Mouse (Mus musculus): Measurements from ENCODE around the gene Grm7. TPM values are rescaled to one million over a fixed set of nuclear protein-coding genes. Genes with fewer than 3 reads are reported as not detected.

Gene Grm7
- polyA plus RNA-seq, 1 experiment = 44.0 TPM

- H3K4me3 ChIP-seq (ENCODE audit: insufficient read depth, low read length) = no peak overlapping the region
- no peak overlapping the region for H3K27ac ChIP-seq (ENCODE audit: insufficient read depth, low read length)
- H3K4me1 ChIP-seq (ENCODE audit: control insufficient read depth, insufficient read depth, low read length) = no peaks in the 10 kb centered on the region
- TF ChIP-seq POLR2A (IDR thresholded peaks at IDR 0.05; ENCODE audit: extremely low read depth, insufficient read depth, low read length) (no peak), CTCF (IDR thresholded peaks at IDR 0.05; ENCODE audit: extremely low read depth, insufficient read depth, low read length) (no peak)
Measured at GRCm38 (mm10) chr6:111060004-111060403, 414.6 kb downstream of the Grm7 start.

GRCm38 (mm10) chr6:111084569-111084968 is 439.2 kb downstream of the Grm7 start:
- no peaks in the 10 kb centered on the region for H3K4me1 ChIP-seq (ENCODE audit: control insufficient read depth, insufficient read depth, low read length)
- no peak overlapping the region for H3K4me3 ChIP-seq (ENCODE audit: insufficient read depth, low read length)
- TF ChIP-seq POLR2A (IDR thresholded peaks at IDR 0.05; ENCODE audit: extremely low read depth, insufficient read depth, low read length) = no peak
- TF ChIP-seq CTCF (IDR thresholded peaks at IDR 0.05; ENCODE audit: extremely low read depth, insufficient read depth, low read length) = no peak
- no peak overlapping the region for H3K27ac ChIP-seq (ENCODE audit: insufficient read depth, low read length)

GRCm38 (mm10) chr6:111094818-111095217 is 449.4 kb downstream of the Grm7 start:
- TF ChIP-seq CTCF (IDR thresholded peaks at IDR 0.05; ENCODE audit: extremely low read depth, insufficient read depth, low read length) (no peak), POLR2A (IDR thresholded peaks at IDR 0.05; ENCODE audit: extremely low read depth, insufficient read depth, low read length) (no peak)
- Histone ChIP-seq H3K4me3 (ENCODE audit: insufficient read depth, low read length) (no peak overlapping the region), H3K27ac (ENCODE audit: insufficient read depth, low read length) (no peak overlapping the region), H3K4me1 (ENCODE audit: control insufficient read depth, insufficient read depth, low read length) (no peaks in the 10 kb centered on the region; the same call in 1 of the 2 replicates)

DNA sequence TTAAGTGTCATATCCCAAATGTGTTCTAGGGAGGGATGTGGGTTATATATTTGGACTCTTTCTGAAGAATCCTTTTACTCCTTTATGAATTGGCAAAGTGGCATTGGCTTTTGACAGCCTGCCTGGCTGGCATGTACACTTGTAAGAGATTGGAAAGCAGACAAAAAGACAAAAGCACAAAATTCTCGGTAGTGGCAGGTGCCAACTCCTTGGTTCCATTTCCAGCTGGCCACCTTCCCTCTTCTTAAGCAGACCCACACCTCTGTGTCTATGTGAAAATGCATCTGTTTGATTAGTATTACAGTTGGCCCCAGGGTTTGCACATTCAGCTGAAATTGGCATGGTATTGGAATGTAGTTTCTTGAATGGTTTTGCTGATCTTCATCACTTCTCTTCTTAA is 460.1 kb downstream of the Grm7 start:
- Histone ChIP-seq H3K4me1 (ENCODE audit: control insufficient read depth, insufficient read depth, low read length) (no peaks in the 10 kb centered on the region), H3K27ac (ENCODE audit: insufficient read depth, low read length) (no peak overlapping the region), H3K4me3 (ENCODE audit: insufficient read depth, low read length) (no peak overlapping the region)
- TF ChIP-seq CTCF (IDR thresholded peaks at IDR 0.05; ENCODE audit: extremely low read depth, insufficient read depth, low read length) = no peak
- TF ChIP-seq POLR2A (IDR thresholded peaks at IDR 0.05; ENCODE audit: extremely low read depth, insufficient read depth, low read length) = no peak

- H3K4me1 ChIP-seq (ENCODE audit: control insufficient read depth, insufficient read depth, low read length) = no peaks in the 10 kb centered on the region
- no peak overlapping the region for H3K4me3 ChIP-seq (ENCODE audit: insufficient read depth, low read length)
- H3K27ac ChIP-seq (ENCODE audit: insufficient read depth, low read length) = no peak overlapping the region
- TF ChIP-seq CTCF (IDR thresholded peaks at IDR 0.05; ENCODE audit: extremely low read depth, insufficient read depth, low read length) (no peak), POLR2A (IDR thresholded peaks at IDR 0.05; ENCODE audit: extremely low read depth, insufficient read depth, low read length) (no peak)
Measured at GRCm38 (mm10) chr6:111161037-111161436, 515.7 kb downstream of the Grm7 start.

DNA sequence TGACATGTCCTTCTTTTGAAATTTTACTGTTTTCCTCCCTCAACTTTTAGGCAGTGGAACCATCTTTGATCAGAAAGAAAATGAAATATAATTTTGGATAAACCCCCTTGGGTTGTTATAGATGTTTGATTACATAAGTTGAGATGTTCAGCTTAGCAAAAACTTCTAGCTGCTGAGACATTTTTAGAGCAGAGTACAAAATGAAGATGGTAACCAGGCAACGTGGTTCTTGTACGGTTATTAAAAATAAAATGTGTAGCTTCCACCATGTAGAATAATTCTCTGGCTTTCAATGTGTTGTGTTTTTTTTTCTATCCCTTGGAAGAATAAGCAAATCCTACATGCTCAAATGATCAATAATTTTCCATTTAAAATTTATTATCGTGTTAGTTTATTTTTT is 550.0 kb downstream of the Grm7 start:
- Histone ChIP-seq H3K4me1 (ENCODE audit: control insufficient read depth, insufficient read depth, low read length) (no peaks in the 10 kb centered on the region), H3K27ac (ENCODE audit: insufficient read depth, low read length) (no peak overlapping the region), H3K4me3 (ENCODE audit: insufficient read depth, low read length) (no peak overlapping the region)
- TF ChIP-seq POLR2A (IDR thresholded peaks at IDR 0.05; ENCODE audit: extremely low read depth, insufficient read depth, low read length) (no peak), CTCF (IDR thresholded peaks at IDR 0.05; ENCODE audit: extremely low read depth, insufficient read depth, low read length) (no peak)

DNA sequence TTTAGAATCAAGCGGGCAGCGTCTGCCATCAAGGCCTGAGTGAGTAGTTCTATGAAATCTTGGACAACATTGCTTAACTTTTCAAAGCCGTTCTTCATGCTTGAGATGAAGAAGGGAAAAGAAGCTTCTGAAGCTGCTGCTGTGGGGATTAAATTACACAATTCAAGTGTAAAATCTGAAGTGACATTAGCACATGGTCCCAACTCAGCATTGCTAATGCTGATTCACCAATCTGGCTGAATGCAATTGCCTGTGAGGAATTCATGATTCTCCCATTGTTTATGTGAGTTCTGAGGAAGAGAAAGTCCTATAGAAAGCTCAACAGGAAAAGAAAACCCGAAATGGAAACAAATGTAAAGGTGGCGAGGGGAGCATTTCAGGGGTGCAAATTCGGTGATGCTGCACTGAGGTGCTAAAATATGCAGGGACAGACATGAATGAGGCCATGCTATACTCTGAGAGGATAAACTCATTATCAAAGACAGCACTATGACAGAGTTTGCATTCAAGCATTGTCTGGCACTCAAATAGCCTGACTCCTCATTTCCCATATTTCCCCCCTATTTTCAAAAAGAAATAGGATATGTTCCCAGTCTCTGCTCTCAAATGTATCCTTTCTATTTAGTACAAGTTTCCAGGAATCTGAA is 575.8 kb downstream of the Grm7 start:
- Histone ChIP-seq H3K4me1 (ENCODE audit: control insufficient read depth, insufficient read depth, low read length) (no peaks in the 10 kb centered on the region), H3K4me3 (ENCODE audit: insufficient read depth, low read length) (no peak overlapping the region), H3K27ac (ENCODE audit: insufficient read depth, low read length) (no peak overlapping the region)
- no peak for TF ChIP-seq CTCF (IDR thresholded peaks at IDR 0.05; ENCODE audit: extremely low read depth, insufficient read depth, low read length)
- TF ChIP-seq POLR2A (IDR thresholded peaks at IDR 0.05; ENCODE audit: extremely low read depth, insufficient read depth, low read length) = no peak

GRCm38 (mm10) chr6:111255215-111255614 is 609.8 kb downstream of the Grm7 start:
- Histone ChIP-seq H3K27ac (ENCODE audit: insufficient read depth, low read length) (no peak overlapping the region), H3K4me1 (ENCODE audit: control insufficient read depth, insufficient read depth, low read length) (no peaks in the 10 kb centered on the region), H3K4me3 (ENCODE audit: insufficient read depth, low read length) (no peak overlapping the region)
- TF ChIP-seq CTCF (IDR thresholded peaks at IDR 0.05; ENCODE audit: extremely low read depth, insufficient read depth, low read length) = no peak
- no peak for TF ChIP-seq POLR2A (IDR thresholded peaks at IDR 0.05; ENCODE audit: extremely low read depth, insufficient read depth, low read length)

DNA sequence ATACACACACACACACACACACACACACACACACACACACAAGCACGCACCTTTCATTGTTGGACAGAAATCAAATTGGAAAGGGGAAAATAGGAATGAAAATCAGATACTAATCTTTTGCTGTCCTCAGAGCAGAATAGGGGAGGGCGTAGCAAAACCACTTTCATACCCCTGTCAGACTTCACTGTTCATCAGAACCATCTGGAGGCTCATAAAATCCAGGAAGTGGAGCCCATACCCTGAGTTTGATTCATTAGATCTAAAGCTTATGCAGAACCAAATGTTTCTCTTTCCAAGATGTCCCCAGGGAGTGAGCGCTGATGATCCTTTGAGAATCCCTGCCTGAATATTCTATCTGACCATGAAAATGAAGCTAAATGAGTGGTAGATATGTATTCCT is 611.6 kb downstream of the Grm7 start:
- no peak for TF ChIP-seq POLR2A (IDR thresholded peaks at IDR 0.05; ENCODE audit: extremely low read depth, insufficient read depth, low read length)
- Histone ChIP-seq H3K27ac (ENCODE audit: insufficient read depth, low read length) (no peak overlapping the region), H3K4me1 (ENCODE audit: control insufficient read depth, insufficient read depth, low read length) (no peaks in the 10 kb centered on the region)

DNA sequence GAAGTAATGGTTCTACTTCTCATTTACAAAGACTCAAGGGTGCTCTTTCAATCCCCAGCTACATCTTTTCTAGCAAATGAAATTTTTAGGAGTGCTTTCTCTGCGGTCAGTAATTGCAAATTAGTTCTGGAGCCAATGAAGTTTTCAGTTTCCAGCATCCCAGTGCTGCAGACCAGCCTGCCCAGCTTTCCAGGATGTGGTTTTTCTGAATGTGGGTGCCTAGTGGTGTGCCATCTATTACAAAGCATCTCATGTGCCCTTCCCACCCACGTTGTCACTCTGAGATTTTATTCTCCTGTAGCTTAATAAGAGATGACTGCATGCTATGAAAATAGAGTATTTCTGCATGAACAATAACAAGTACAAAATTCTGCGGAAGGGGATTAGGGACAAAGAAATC is 612.9 kb downstream of the Grm7 start:
- no peak overlapping the region for H3K27ac ChIP-seq (ENCODE audit: insufficient read depth, low read length)
- H3K4me3 ChIP-seq (ENCODE audit: insufficient read depth, low read length) = no peak overlapping the region
- H3K4me1 ChIP-seq (ENCODE audit: control insufficient read depth, insufficient read depth, low read length) = no peaks in the 10 kb centered on the region
- TF ChIP-seq CTCF (IDR thresholded peaks at IDR 0.05; ENCODE audit: extremely low read depth, insufficient read depth, low read length) (no peak), POLR2A (IDR thresholded peaks at IDR 0.05; ENCODE audit: extremely low read depth, insufficient read depth, low read length) (no peak)

More for the DNA sequence above, 611.6 kb downstream of the Grm7 start:
- no peak overlapping the region for H3K4me3 ChIP-seq (ENCODE audit: insufficient read depth, low read length)

All from cortical plate, adult 2 months (tissue).